Mouse (Mus musculus) liver, embryonic 14.5 days (tissue): ENCODE measurements around the gene Zmynd11.

Experiments used
- CTCF ChIP-seq: IDR thresholded peaks from 2 replicates; pipeline ENCODE4 v1.5.1; 2016; ENCODE audit warnings: antibody characterized with exemption, low read depth, control low read depth
- EP300 ChIP-seq: IDR thresholded peaks from 2 replicates; pipeline ENCODE4 v1.6.1; 2016; ENCODE audit warnings: antibody characterized with exemption, low read depth

DNA sequence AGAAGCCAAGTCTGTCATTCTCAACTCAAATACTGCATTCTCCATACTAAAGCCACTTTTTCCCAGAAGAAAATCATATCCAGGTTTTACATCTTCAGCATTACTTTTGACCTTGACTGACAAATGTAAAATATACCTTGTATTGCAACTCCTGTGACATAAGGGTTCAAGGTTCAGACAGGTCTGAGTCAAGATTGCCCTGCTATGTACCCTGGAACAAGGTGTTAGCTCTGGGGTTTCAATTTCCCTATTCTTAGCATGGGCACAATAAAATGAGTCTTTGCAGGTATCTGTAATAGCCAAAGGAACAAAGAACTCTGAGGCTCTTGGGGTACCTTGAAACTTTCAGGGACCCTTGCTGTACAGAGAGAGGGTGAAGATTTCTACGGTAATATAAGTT, 115.2 kb downstream of the Zmynd11 start:
- TF ChIP-seq EP300 = no peak
- TF ChIP-seq CTCF = no peak
